Mouse (Mus musculus) small intestine, adult 10 weeks (tissue): ENCODE data around the gene Rasd2. TPM values are rescaled to one million over a fixed set of nuclear protein-coding genes. Genes with fewer than 3 reads are reported as not detected.

ENCODE experiments used
- polyA plus RNA-seq: library from polyadenylated mRNA; stranded (reverse); fragments of 350-450 nt; fragmentation: Illumina TruSeq; extraction: RNeasy Lipid Tissue Mini Kit (QIAGEN cat#74804); gene quantifications from one replicate; pipeline ENCODE4 v1.2.3, GENCODE M21; 2014; ENCODE audit warnings: low replicate concordance

Gene Rasd2
- polyA plus RNA-seq: not detected

GRCm38 (mm10) chr8:75213686-75214085 is at the start of gene Rasd2:
Gene Rasd2 (plus strand): TSS chr8:75213944.

Other genes with a start within 250 kb of the Rasd2 start
- 18.0 TPM for gene Hmgxb4, start 220.6 kb upstream of the Rasd2 start, polyA plus RNA-seq
- gene Tom1, start 180.2 kb upstream of the Rasd2 start, polyA plus RNA-seq: not detected
- gene Hmox1, start 120.3 kb upstream of the Rasd2 start, polyA plus RNA-seq: 0.26 TPM
- 1.4 TPM for gene Mcm5, start 104.4 kb upstream of the Rasd2 start, polyA plus RNA-seq
- gene Gm10358, start 192.6 kb downstream of the Rasd2 start, polyA plus RNA-seq: not detected
- not detected for gene Iqcm, start 234.8 kb downstream of the Rasd2 start, polyA plus RNA-seq